Mouse (Mus musculus) cortical plate, adult 2 months (tissue): Measurements from ENCODE around the gene Slc22a20.

Source experiments
- CTCF ChIP-seq: fragments of 200-500 bp; IDR thresholded peaks from 2 replicates; pipeline ENCODE4 v1.5.1; 2011; ENCODE audit warnings: mild to moderate bottlenecking, control low read depth, low read length; ENCODE audit not compliant: insufficient read depth; ENCODE audit errors: extremely low read depth
- POLR2A ChIP-seq: fragments of 200-500 bp; IDR thresholded peaks from 2 replicates; pipeline ENCODE4 v1.6.1; 2011; ENCODE audit warnings: mild to moderate bottlenecking, low read length, control low read depth; ENCODE audit not compliant: insufficient read depth; ENCODE audit errors: extremely low read depth

DNA sequence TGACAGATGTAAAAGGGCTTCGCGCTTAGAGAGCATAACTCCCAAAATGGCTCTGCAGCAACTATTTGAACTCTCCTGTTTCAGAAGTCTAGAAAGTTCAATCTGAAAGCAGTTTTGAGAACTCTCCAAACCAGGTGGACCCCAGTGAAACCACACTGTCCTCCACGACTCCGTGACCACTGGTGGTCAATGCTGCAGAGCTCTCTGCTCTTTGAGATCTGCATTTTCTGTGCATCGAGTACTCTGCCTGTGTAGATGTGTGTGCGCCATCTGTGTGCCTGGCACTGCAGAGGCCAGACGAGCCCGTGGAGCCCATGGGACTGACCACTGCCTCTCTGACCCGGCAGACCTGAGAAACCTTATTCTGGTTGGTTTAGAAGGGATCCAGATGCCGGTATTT, 31.0 kb downstream of the Slc22a20 start:
- TF ChIP-seq POLR2A (no peak), CTCF (no peak)
